Mouse (Mus musculus): Measurements from ENCODE around the gene Pih1d2. TPM values are rescaled to one million over a fixed set of nuclear protein-coding genes. Genes with fewer than 3 reads are reported as not detected.

Pih1d2 gene
- polyA plus RNA-seq, 1 experiment from 2014 or later: 1.8 TPM

- H3K27me3 ChIP-seq (replicated peaks): no peaks in the 10 kb centered on the region
- no peaks in the 10 kb centered on the region for H3K9me3 ChIP-seq
- H3K4me1 ChIP-seq: no peaks in the 10 kb centered on the region
- no peak overlapping the region for H3K4me3 ChIP-seq
- 82% methylated on average over 6 of the region's 6 CpGs for WGBS
- ATAC-seq (ENCODE audit: extremely low read depth, insufficient number of reproducible peaks, low FRiP score, low TSS enrichment): no peak
- H3K9ac ChIP-seq: no peak overlapping the region
- H3K36me3 ChIP-seq: peaks cover 46% of the 10 kb centered on the region
- H3K27ac ChIP-seq (replicated peaks): no peak overlapping the region
- no peak overlapping the region for H3K4me2 ChIP-seq
These were observed 15.0 kb downstream of the Pih1d2 start for GRCm38 (mm10) chr9:50632016-50632688.

- no peak for ATAC-seq (ENCODE audit: extremely low read depth, insufficient number of reproducible peaks, low FRiP score, low TSS enrichment)
- Histone ChIP-seq H3K4me1 (no peaks in the 10 kb centered on the region), H3K9ac (no peak overlapping the region), H3K36me3 (peaks cover 54% of the 10 kb centered on the region), H3K4me2 (no peak overlapping the region), H3K4me3 (no peak overlapping the region), H3K27ac (replicated peaks) (no peak overlapping the region), H3K9me3 (no peaks in the 10 kb centered on the region), H3K27me3 (replicated peaks) (no peaks in the 10 kb centered on the region)
- 52% methylated on average over 2 of the region's 2 CpGs for WGBS
These were observed 15.9 kb downstream of the Pih1d2 start for GRCm38 (mm10) chr9:50633059-50633458.

- no peaks in the 10 kb centered on the region for H3K9me3 ChIP-seq
- no peaks in the 10 kb centered on the region for H3K4me1 ChIP-seq
- peaks cover 66% of the 10 kb centered on the region for H3K36me3 ChIP-seq
- no peak overlapping the region for H3K27ac ChIP-seq (replicated peaks)
- H3K27me3 ChIP-seq (replicated peaks): no peaks in the 10 kb centered on the region
- H3K4me2 ChIP-seq: no peak overlapping the region
- WGBS: 88% methylated on average over 11 of the region's 11 CpGs
- ATAC-seq (ENCODE audit: extremely low read depth, insufficient number of reproducible peaks, low FRiP score, low TSS enrichment): no peak
- H3K4me3 ChIP-seq: no peak overlapping the region
- H3K9ac ChIP-seq: no peak overlapping the region
These were observed 17.1 kb downstream of the Pih1d2 start for GRCm38 (mm10) chr9:50634270-50634669.

DNA sequence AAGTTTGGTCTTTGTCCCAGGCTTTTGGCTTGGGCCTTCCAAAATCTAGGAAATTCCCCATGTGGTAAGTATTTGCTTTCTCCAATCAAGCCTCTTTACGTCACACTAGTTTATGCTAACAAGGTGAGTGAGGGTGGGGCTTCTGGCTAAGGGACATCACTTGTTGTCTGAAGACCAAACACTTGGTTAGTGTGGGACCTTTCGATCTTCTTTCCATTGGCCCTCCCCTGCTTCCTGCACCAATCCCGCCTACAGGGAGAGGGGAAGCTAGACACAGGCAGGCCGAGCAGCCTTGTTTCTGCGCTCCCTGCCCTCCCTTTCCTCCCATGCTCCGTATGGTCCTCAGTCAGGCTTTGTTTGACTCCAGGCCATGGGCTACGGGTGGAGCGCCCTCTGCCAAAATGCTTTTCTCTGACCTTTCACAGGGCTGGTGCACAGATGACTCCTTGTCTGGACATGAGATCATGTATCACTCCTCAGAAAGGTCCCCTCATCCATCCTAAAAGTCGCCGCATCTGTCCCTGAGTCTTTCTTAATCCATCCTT is 29.8 kb downstream of the Pih1d2 start:
- no peaks in the 10 kb centered on the region for H3K4me1 ChIP-seq
- no peaks in the 10 kb centered on the region for H3K9me3 ChIP-seq
- no peak overlapping the region for H3K9ac ChIP-seq
- ATAC-seq (ENCODE audit: extremely low read depth, insufficient number of reproducible peaks, low FRiP score, low TSS enrichment): no peak
- H3K36me3 ChIP-seq: peaks cover 96% of the 10 kb centered on the region
- H3K27me3 ChIP-seq (replicated peaks): no peaks in the 10 kb centered on the region
- 79% methylated on average over 10 of the region's 10 CpGs for WGBS
- H3K4me2 ChIP-seq: no peak overlapping the region
- H3K4me3 ChIP-seq: no peak overlapping the region
- H3K27ac ChIP-seq (replicated peaks): no peak overlapping the region

DNA sequence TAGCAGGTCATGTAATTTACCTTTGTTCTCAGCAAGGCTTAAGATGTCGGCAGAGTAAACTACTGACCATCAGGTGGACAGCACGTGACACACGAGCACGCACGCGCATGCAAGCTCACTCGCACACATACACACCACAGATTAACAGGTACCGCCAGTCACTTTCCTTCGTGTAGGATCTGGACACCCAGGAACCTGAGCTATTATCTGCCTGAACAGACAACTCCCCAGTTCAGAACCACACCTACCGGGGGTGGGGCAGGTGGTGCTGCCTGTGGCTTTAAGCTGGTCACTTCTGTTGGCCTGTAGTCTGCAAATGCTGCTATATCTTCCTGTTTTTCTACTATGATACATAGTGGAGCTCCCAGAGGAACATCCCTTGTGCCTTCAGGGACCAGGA is 33.4 kb downstream of the Pih1d2 start:
- Histone ChIP-seq H3K27ac (replicated peaks) (no peak overlapping the region), H3K27me3 (replicated peaks) (no peaks in the 10 kb centered on the region), H3K9me3 (no peaks in the 10 kb centered on the region), H3K4me1 (no peaks in the 10 kb centered on the region), H3K4me3 (no peak overlapping the region), H3K9ac (no peak overlapping the region), H3K36me3 (peaks cover 98% of the 10 kb centered on the region), H3K4me2 (no peak overlapping the region)
- WGBS: 82% methylated on average over 10 of the region's 10 CpGs
- ATAC-seq (ENCODE audit: extremely low read depth, insufficient number of reproducible peaks, low FRiP score, low TSS enrichment): no peak

DNA sequence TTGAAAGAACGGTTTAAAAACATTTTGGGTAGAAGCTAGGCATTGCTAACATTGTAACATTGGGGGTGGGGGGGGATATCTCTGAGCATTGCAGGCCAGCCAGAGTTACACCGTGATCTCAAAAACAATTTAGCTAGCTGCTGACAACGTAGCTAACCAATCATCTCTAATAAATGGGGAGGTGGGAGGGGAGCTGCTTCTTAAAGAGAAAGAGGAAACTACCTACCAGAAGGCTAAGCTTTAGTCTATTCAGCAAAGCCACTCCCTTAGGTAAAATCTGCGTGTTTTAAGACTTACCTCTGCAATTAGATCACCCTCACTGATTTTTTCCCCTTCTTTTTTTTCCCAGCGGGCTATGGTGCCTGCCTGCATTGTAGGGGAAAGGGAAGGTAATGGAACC is 41.3 kb downstream of the Pih1d2 start:
- 17% methylated on average over 5 of the region's 5 CpGs for WGBS
- Histone ChIP-seq H3K4me3 (peak overlapping the region; percentile 98), H3K27ac (replicated peaks) (peak overlapping the region; percentile 90; the same call in 1 of the 2 replicates), H3K9ac (peak overlapping the region; percentile 99), H3K4me1 (peaks cover 21% of the 10 kb centered on the region), H3K4me2 (peak overlapping the region; percentile 79), H3K36me3 (peaks cover 45% of the 10 kb centered on the region), H3K27me3 (replicated peaks) (no peaks in the 10 kb centered on the region), H3K9me3 (no peaks in the 10 kb centered on the region)
- ATAC-seq (ENCODE audit: extremely low read depth, insufficient number of reproducible peaks, low FRiP score, low TSS enrichment): no peak

DNA sequence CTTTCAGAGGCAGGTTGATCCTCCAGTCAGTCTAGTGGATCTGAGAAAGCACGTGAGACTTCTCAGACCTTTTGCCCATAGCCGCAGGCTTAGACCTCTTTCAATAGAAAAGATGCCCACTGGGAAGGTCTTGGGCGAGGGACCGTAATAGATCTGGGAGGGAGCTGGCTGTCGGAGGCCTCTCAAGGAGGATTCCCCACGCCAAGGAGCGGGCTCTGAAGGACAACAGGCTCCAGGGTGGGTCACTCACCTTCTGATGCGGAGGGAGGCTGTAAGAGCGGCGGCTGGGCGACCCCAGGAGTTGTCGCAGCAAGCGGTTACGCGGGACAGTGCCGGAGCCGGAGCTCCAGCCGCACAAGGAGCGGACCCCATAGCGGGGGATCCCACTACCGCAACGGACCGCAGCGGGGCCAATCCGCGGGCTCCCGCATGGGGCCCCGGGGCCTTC is 41.8 kb downstream of the Pih1d2 start:
- peak; percentile 12; the same call in 1 of the 2 replicates for ATAC-seq (ENCODE audit: extremely low read depth, insufficient number of reproducible peaks, low FRiP score, low TSS enrichment)
- whole genome bisulfite sequencing: under 1% methylated on average over 25 of the region's 28 CpGs

GRCm38 (mm10) chr9:50659392-50660217 is 42.5 kb downstream of the Pih1d2 start, which contains the start of gene Dlat:
TSS of gene Dlat (minus strand) at chr9:50659780.
- Histone ChIP-seq H3K4me3 (peak within 1 kb of the TSS; percentile 98), H3K4me2 (peak within 1 kb of the TSS; percentile 79), H3K36me3 (peaks cover 35% of the 10 kb centered on the region), H3K9ac (peak within 1 kb of the TSS; percentile 99), H3K27me3 (replicated peaks) (no peaks in the 10 kb centered on the region), H3K4me1 (peaks cover 21% of the 10 kb centered on the region), H3K27ac (replicated peaks) (peak within 1 kb of the TSS; percentile 90), H3K9me3 (no peaks in the 10 kb centered on the region)
- peak; percentile 85 for ATAC-seq (ENCODE audit: extremely low read depth, insufficient number of reproducible peaks, low FRiP score, low TSS enrichment)
- under 1% methylated on average over 63 of the region's 63 CpGs for WGBS

More for the DNA sequence above, 41.8 kb downstream of the Pih1d2 start:
- Histone ChIP-seq H3K4me1 (peaks cover 21% of the 10 kb centered on the region), H3K36me3 (peaks cover 39% of the 10 kb centered on the region), H3K27ac (replicated peaks) (peak overlapping the region; percentile 90), H3K27me3 (replicated peaks) (no peaks in the 10 kb centered on the region), H3K9ac (peak overlapping the region; percentile 99), H3K4me2 (peak overlapping the region; percentile 79), H3K9me3 (no peaks in the 10 kb centered on the region), H3K4me3 (peak overlapping the region; percentile 98)

GRCm38 (mm10) chr9:50660431-50660830 is 43.3 kb downstream of the Pih1d2 start:
- peak overlapping the region; percentile 90 for H3K27ac ChIP-seq (replicated peaks)
- peak overlapping the region; percentile 79 for H3K4me2 ChIP-seq
- peaks cover 21% of the 10 kb centered on the region for H3K4me1 ChIP-seq
- no peaks in the 10 kb centered on the region for H3K27me3 ChIP-seq (replicated peaks)
- H3K36me3 ChIP-seq: peaks cover 31% of the 10 kb centered on the region
- H3K4me3 ChIP-seq: peak overlapping the region; percentile 98
- no peaks in the 10 kb centered on the region for H3K9me3 ChIP-seq
- WGBS: 21% methylated on average over 12 of the region's 12 CpGs
- no peak for ATAC-seq (ENCODE audit: extremely low read depth, insufficient number of reproducible peaks, low FRiP score, low TSS enrichment)
- peak overlapping the region; percentile 99 for H3K9ac ChIP-seq

DNA sequence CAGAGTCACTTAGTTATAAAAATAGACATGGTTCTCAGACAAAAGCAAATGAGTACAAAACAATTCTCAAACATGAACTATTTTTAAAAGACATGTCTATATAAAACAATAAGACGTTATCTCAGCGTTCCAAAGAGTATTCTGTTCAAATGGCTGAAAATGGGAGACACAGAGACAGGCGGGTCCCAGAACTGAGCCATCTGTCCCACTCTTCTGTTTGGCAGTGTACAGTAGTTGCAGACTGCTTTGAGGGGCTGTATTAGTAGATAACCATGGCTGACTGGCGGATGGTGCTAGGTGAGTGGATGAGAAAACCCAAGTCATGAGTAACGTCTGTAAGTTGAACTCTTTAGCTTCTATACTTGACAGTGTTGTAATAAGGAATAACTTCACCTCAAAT is 47.7 kb downstream of the Pih1d2 start:
- Histone ChIP-seq H3K4me2 (no peak overlapping the region), H3K4me1 (peaks cover 6% of the 10 kb centered on the region), H3K9me3 (no peaks in the 10 kb centered on the region), H3K27me3 (replicated peaks) (no peaks in the 10 kb centered on the region), H3K36me3 (peaks cover 31% of the 10 kb centered on the region), H3K27ac (replicated peaks) (no peak overlapping the region), H3K4me3 (no peak overlapping the region), H3K9ac (no peak overlapping the region)
- WGBS: 75% methylated on average over 5 of the region's 5 CpGs
- no peak for ATAC-seq (ENCODE audit: extremely low read depth, insufficient number of reproducible peaks, low FRiP score, low TSS enrichment)

GRCm38 (mm10) chr9:50666442-50666841 is 49.3 kb downstream of the Pih1d2 start:
- Histone ChIP-seq H3K27ac (replicated peaks) (no peak overlapping the region), H3K9ac (no peak overlapping the region), H3K4me3 (no peak overlapping the region), H3K27me3 (replicated peaks) (no peaks in the 10 kb centered on the region), H3K4me1 (no peaks in the 10 kb centered on the region; the same call in 1 of the 2 replicates), H3K36me3 (peaks cover 31% of the 10 kb centered on the region), H3K4me2 (no peak overlapping the region), H3K9me3 (no peaks in the 10 kb centered on the region)
- WGBS: 71% methylated on average over 6 of the region's 6 CpGs
- ATAC-seq (ENCODE audit: extremely low read depth, insufficient number of reproducible peaks, low FRiP score, low TSS enrichment): no peak

Data from heart, embryonic 13.5 days (tissue).